8 mouse cellular contexts compared by ENCODE assay signal in the genomic region with DNA sequence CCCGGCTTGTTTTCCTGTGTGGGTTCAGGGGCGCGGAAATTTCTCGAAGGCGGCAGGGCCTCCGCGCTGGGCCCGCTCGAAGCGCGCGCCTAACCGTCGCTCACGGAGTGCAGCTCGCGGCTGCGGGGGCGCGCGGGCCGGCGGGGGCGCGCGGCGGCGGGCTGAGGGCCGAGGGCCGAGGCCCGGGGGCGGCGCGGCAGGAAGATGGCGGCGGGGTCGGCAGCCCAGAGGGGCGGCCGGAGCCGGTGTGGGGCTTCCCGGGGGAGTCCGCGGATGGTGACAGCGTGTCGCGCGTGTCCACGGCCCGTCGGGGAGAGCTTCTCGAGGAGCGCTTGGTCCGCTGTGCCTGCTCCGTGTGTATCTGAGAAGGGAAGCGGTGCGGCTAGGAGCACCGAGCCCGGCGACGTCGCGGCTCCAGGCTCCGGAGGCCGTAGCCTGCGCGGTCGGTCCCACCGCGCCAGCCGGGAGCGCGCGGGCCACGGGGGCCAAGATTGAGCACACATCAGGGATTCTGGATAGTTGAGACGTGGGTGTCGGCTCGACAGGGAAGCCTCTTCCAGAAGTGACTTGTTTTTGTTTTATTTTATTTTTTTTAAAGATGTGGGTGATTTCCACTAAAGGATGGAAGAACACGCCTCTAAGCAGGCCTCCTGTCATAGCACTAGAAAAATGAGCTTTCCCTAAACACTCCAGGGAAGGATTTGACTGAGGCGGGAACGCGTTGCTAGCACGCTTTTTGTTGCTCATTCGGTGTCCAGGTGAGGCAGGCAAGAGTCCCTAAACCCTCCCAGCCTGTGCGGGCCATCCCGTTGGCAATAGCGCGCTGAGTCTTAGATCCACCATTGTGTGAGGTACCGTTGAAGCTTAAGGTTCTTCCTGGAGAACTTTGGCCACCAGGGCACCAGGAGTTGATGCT. TPM values are rescaled to one million over a fixed set of nuclear protein-coding genes. Genes with fewer than 3 reads are reported as not detected.
DNase-seq lines count a peak whose midpoint lies in the region; ATAC-seq and TF ChIP-seq lines count a peak whose summit lies in the region.

No protein-coding gene starts in this region.

- no peak for TF ChIP-seq EP300 in liver, postnatal 0 days (IDR thresholded peaks at IDR 0.05; ENCODE audit: low read depth)

- peak overlapping the region; percentile 96 for H3K27ac ChIP-seq in embryonic facial prominence, embryonic 10.5 days (replicated peaks)
- H3K27ac ChIP-seq in heart, embryonic 13.5 days (replicated peaks) = peak overlapping the region; percentile 97
- peak overlapping the region; percentile 99 for H3K27ac ChIP-seq in liver, postnatal 0 days (ENCODE audit: low read depth)
- peak overlapping the region; percentile 99 for H3K27ac ChIP-seq in neural tube, embryonic 15.5 days (replicated peaks)

- peak; percentile 42 for DNase-seq in 416B (ENCODE audit: low read depth)
- DNase-seq in adrenal gland, adult 18-20 months (ENCODE audit: low spot score in 2 of 2) = peak; percentile 55 to 67
- DNase-seq in embryonic facial prominence, embryonic 10.5 days (ENCODE audit: low spot score) = peak; percentile 62
- DNase-seq in kidney, postnatal 10 days = peak; percentile 84
- peak; percentile 45 for DNase-seq in liver, postnatal 0 days
- peak; percentile 68 to 78 for DNase-seq in thymus, adult 18-20 months

- peaks cover 11% of the 10 kb centered on the region; the same call in 1 of the 2 replicates for H3K36me3 ChIP-seq in embryonic facial prominence, embryonic 10.5 days (replicated peaks)
- peaks cover 5% of the 10 kb centered on the region for H3K36me3 ChIP-seq in heart, embryonic 13.5 days
- H3K36me3 ChIP-seq in liver, postnatal 0 days (replicated peaks; ENCODE audit: insufficient read depth, low read length) = no peaks in the 10 kb centered on the region
- H3K36me3 ChIP-seq in neural tube, embryonic 15.5 days = no peaks in the 10 kb centered on the region

- TF ChIP-seq CTCF in liver, postnatal 0 days (IDR thresholded peaks at IDR 0.05; ENCODE audit: low read depth) = no peak

- H3K4me2 ChIP-seq in heart, embryonic 13.5 days = peak overlapping the region; percentile 93
- peak overlapping the region; percentile 97 for H3K4me2 ChIP-seq in liver, postnatal 0 days (ENCODE audit: low read depth, low read length)
- H3K4me2 ChIP-seq in neural tube, embryonic 15.5 days = peak overlapping the region; percentile 83

- H3K4me3 ChIP-seq in embryonic facial prominence, embryonic 10.5 days = peak overlapping the region; percentile 85
- H3K4me3 ChIP-seq in heart, embryonic 13.5 days = peak overlapping the region; percentile 95
- peak overlapping the region; percentile 91 for H3K4me3 ChIP-seq in liver, postnatal 0 days (ENCODE audit: low read depth, low read length)
- H3K4me3 ChIP-seq in neural tube, embryonic 15.5 days (replicated peaks) = peak overlapping the region; percentile 87

- WGBS in embryonic facial prominence, embryonic 10.5 days = under 1% methylated on average over 88 of the region's 88 CpGs
- under 1% methylated on average over 85 of the region's 88 CpGs for whole genome bisulfite sequencing in heart, embryonic 13.5 days
- under 1% methylated on average over 67 of the region's 88 CpGs for WGBS in liver, postnatal 0 days (ENCODE audit: insufficient replicate concordance)
- under 1% methylated on average over 78 of the region's 88 CpGs for WGBS in neural tube, embryonic 15.5 days

- peak; percentile 28 for ATAC-seq in heart, embryonic 13.5 days (ENCODE audit: extremely low read depth, insufficient number of reproducible peaks, low FRiP score, low TSS enrichment)
- ATAC-seq in liver, postnatal 0 days = peak; percentile 31
- peak; percentile 66 for ATAC-seq in neural tube, embryonic 15.5 days (ENCODE audit: low FRiP score)

- H3K9me3 ChIP-seq in embryonic facial prominence, embryonic 10.5 days = no peaks in the 10 kb centered on the region
- H3K9me3 ChIP-seq in heart, embryonic 13.5 days = no peaks in the 10 kb centered on the region
- H3K9me3 ChIP-seq in liver, postnatal 0 days (ENCODE audit: low read length) = no peaks in the 10 kb centered on the region
- H3K9me3 ChIP-seq in neural tube, embryonic 15.5 days (replicated peaks) = no peaks in the 10 kb centered on the region

- peaks cover 37% of the 10 kb centered on the region for H3K4me1 ChIP-seq in embryonic facial prominence, embryonic 10.5 days
- H3K4me1 ChIP-seq in heart, embryonic 13.5 days = peaks cover 51% of the 10 kb centered on the region
- peaks cover 35% of the 10 kb centered on the region for H3K4me1 ChIP-seq in liver, postnatal 0 days (ENCODE audit: insufficient read depth)
- H3K4me1 ChIP-seq in neural tube, embryonic 15.5 days = peaks cover 46% of the 10 kb centered on the region

- H3K27me3 ChIP-seq in embryonic facial prominence, embryonic 10.5 days (replicated peaks; ENCODE audit: low read depth, poor library complexity, severe bottlenecking) = no peaks in the 10 kb centered on the region
- no peaks in the 10 kb centered on the region for H3K27me3 ChIP-seq in heart, embryonic 13.5 days (replicated peaks)
- H3K27me3 ChIP-seq in liver, postnatal 0 days (ENCODE audit: insufficient read depth, low read length) = no peaks in the 10 kb centered on the region
- no peaks in the 10 kb centered on the region for H3K27me3 ChIP-seq in neural tube, embryonic 15.5 days (replicated peaks)

- peak overlapping the region; percentile 96 for H3K9ac ChIP-seq in heart, embryonic 13.5 days
- peak overlapping the region; percentile 97 for H3K9ac ChIP-seq in liver, postnatal 0 days (replicated peaks)
- peak overlapping the region; percentile 91 for H3K9ac ChIP-seq in neural tube, embryonic 15.5 days (replicated peaks)

RNA-seq across cellular contexts. Expression of a gene that starts 0.9 kb away (rescaled TPM):
- 10 to 100 TPM; 19.0 to 23.0 TPM for total RNA-seq in adrenal gland, adult 18-20 months (2021)
- polyA plus RNA-seq in embryonic facial prominence, embryonic 10.5 days (2016; fragmentation: Nextera tagmentation; extraction: Ambion mirVana) = 22.9 and 25.1 TPM in 2 replicates
- polyA plus RNA-seq in heart, embryonic 13.5 days (2015; fragmentation: Nextera tagmentation; extraction: Ambion mirVana) = 14.7 and 15.0 TPM in 2 replicates
- 5.5 and 6.1 TPM in 2 replicates for polyA plus RNA-seq in liver, postnatal 0 days (2015; fragmentation: Nextera tagmentation; extraction: Ambion mirVana)
- polyA plus RNA-seq in neural tube, embryonic 15.5 days (2015; fragmentation: Nextera tagmentation; extraction: Ambion mirVana) = 42.7 and 43.4 TPM in 2 replicates

RNA-seq across cellular contexts. Expression of a gene that starts 45.5 kb away (rescaled TPM):
- total RNA-seq in adrenal gland, adult 18-20 months (2021) = 100 to 1,000 TPM; 450 to 534 TPM
- 242 and 244 TPM in 2 replicates for polyA plus RNA-seq in embryonic facial prominence, embryonic 10.5 days (2016; fragmentation: Nextera tagmentation; extraction: Ambion mirVana)
- polyA plus RNA-seq in heart, embryonic 13.5 days (2015; fragmentation: Nextera tagmentation; extraction: Ambion mirVana) = 523 and 604 TPM in 2 replicates
- 213 and 215 TPM in 2 replicates for polyA plus RNA-seq in liver, postnatal 0 days (2015; fragmentation: Nextera tagmentation; extraction: Ambion mirVana)
- 435 and 492 TPM in 2 replicates for polyA plus RNA-seq in neural tube, embryonic 15.5 days (2015; fragmentation: Nextera tagmentation; extraction: Ambion mirVana)

RNA-seq across cellular contexts. Expression of a gene that starts 45.6 kb away (rescaled TPM):
- 10 to 100 TPM; 17.6 to 18.4 TPM for total RNA-seq in adrenal gland, adult 18-20 months (2021)
- polyA plus RNA-seq in embryonic facial prominence, embryonic 10.5 days (2016; fragmentation: Nextera tagmentation; extraction: Ambion mirVana) = 67.7 and 73.5 TPM in 2 replicates
- 21.9 and 24.0 TPM in 2 replicates for polyA plus RNA-seq in heart, embryonic 13.5 days (2015; fragmentation: Nextera tagmentation; extraction: Ambion mirVana)
- polyA plus RNA-seq in liver, postnatal 0 days (2015; fragmentation: Nextera tagmentation; extraction: Ambion mirVana) = 8.9 and 10.0 TPM in 2 replicates
- 32.7 and 34.2 TPM in 2 replicates for polyA plus RNA-seq in neural tube, embryonic 15.5 days (2015; fragmentation: Nextera tagmentation; extraction: Ambion mirVana)

Comparison
In these comparisons a context has a peak if more than half of its experiments do, and no peak if none do; other contexts are left out.
1. Peak in every context shown above with its lines: DNase-seq, ATAC-seq, H3K4me3 ChIP-seq and H3K27ac ChIP-seq.